Mouse (Mus musculus) lung, postnatal 0 days (tissue): ENCODE data around the gene Borcs7.

Source experiments
- CTCF ChIP-seq: IDR thresholded peaks from 2 replicates; pipeline ENCODE4 v1.5.1; 2016; ENCODE audit warnings: antibody characterized with exemption, mild to moderate bottlenecking
- EP300 ChIP-seq: IDR thresholded peaks from 2 replicates; pipeline ENCODE4 v1.6.1; 2016; ENCODE audit warnings: antibody characterized with exemption, mild to moderate bottlenecking, control low read depth

DNA sequence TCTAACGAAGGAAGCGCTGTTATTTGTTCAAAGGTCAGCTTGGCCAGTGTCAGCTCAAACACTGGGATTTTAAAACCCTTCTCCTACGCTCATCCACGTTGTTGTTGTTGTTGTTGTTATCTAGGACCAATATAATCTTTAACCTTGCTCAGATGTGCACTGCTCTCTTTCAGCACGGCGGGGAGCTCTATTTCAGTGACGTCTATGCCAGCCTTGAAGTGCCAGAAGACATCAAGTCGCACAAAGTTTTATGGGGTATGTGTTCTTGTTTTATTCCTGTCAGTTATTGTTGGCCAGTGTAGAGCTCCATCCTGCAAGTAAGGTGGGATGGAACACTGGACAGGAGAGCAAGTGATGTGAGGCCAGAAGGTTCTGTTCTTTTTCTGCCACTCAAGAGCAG lies 25.3 kb downstream of the Borcs7 start:
- TF ChIP-seq CTCF, result no peak
- no peak for TF ChIP-seq EP300
